Mouse (Mus musculus) macrophage (primary cell): ENCODE measurements around the gene Pnmt. TPM values are rescaled to one million over a fixed set of nuclear protein-coding genes. Genes with fewer than 3 reads are reported as not detected.
A peak's percentile ranks its signal among the peaks of the same experiment; 100 is the strongest.

Source experiments
- H3K27ac ChIP-seq: fragments of 350-480 bp; formaldehyde crosslinking; 2 replicates; pipeline ENCODE4 v1.9.0; 2021
- H3K36me3 ChIP-seq: fragments of 350-480 bp; formaldehyde crosslinking; 2 replicates; pipeline ENCODE4 v1.9.0; 2021; ENCODE audit errors: inconsistent target
- H3K4me3 ChIP-seq: fragments of 350-480 bp; formaldehyde crosslinking; 2 replicates; pipeline ENCODE4 v1.9.0; 2021; ENCODE audit errors: inconsistent target
- H3K79me2 ChIP-seq: fragments of 350-480 bp; formaldehyde crosslinking; 2 replicates; pipeline ENCODE4 v1.9.0; 2021; ENCODE audit errors: inconsistent target
- WGBS: methylation state at CpG from one replicate; pipeline ENCODE4 v1.1.7; 2026; ENCODE audit warnings: inconsistent platforms; ENCODE audit not compliant: missing documents; 5-methylcytosine and 5-hydroxymethylcytosine counted together
- polyA plus RNA-seq: library from polyadenylated mRNA; stranded (reverse); fragments of 250-400 nt; gene quantifications from 3 replicates; pipeline ENCODE4 v1.2.4, GENCODE M21; 2018; ENCODE audit warnings: inconsistent platforms

Pnmt gene
- polyA plus RNA-seq, 1 experiment from 2014 or later: not detected

DNA sequence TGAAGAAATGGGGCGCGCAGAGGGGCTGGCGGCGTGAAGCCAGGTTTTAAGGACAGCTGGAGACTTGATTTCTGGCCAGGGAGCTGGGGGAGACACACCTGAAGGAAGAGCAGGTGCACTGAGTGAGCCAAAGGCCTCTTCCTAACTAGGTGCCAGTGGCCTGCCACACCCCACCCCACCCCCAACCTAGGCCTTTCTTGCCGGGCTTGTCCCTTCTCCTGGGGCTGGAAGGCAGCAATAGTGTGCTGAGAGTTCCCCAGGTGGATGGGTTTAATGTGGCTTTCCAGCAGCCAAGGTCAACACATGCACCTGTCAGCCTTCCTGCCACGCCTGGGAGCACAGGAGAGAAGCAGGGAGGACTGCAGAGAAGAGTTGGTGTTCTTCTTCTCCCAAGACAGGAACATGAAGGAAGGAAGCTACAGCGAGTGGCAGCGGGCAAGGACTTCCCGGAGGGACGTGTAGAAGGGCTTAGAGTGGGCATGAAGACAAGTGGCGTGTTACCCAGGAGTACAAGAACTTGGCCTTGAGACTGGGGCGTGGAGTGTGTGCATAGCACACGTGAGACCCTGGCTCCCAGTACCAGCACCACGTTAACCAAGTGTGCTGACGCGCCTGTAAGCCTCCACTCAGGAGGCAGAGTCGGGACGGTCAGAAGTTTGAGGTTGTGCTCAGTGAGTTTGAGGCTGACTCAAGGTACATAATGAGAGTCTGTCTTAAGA, 33.8 kb upstream of the Pnmt start:
- 84% methylated on average over 18 of the region's 18 CpGs for WGBS
- Histone ChIP-seq H3K27ac (no peak overlapping the region), H3K79me2 (no peaks in the 10 kb centered on the region), H3K4me3 (no peak overlapping the region), H3K36me3 (no peaks in the 10 kb centered on the region)

DNA sequence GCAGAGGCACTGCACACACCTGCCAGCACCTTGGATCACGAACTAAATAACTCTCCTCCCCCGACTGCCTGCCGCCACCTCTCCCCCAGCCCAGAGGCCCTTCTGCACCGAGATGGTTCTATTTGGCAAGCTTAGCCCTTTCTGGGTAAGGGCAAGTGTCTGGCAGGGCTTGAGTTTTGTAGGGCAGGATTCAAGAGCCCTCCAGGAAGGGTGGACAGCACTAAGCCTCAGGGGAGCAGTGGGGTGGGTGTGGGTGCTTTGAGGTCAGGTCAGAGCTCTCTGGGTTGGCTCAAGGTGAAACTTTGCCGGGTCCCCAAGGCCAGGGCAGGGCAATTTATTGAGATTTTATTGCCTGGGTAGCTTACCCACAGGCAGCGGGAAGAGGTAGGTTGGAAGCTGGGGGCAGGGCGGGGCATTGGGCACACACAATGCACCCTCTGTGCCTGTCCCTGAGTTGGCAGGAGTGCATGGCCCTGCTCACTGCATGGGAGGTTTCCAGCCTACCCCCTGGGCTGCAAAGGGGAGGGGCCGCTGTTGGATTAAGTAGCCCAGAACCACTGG, 32.5 kb upstream of the Pnmt start:
- no peak overlapping the region for H3K27ac ChIP-seq
- 67% methylated on average over 8 of the region's 8 CpGs for WGBS
- no peaks in the 10 kb centered on the region for H3K36me3 ChIP-seq
- H3K79me2 ChIP-seq: peaks cover 4% of the 10 kb centered on the region
- H3K4me3 ChIP-seq: no peak overlapping the region

DNA sequence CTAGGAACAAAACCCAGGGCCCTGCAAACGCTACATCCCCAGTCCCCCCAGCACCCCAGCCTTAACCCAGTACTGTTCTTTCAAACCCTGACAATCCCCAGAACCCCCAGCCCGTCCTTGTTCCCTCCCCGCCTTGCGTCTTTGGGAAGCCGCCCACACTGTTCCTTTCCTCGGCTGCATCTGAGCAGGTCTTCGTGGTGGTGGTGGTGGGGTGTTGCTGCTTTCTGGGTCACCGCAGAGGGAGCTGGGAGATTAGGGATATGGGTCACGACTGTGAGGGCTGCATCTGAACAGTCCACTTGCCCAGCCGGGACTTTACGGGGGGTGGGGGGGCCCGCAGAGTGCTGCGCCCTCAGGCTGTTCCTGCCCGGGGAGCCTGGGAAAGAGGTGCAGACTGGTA, 31.8 kb upstream of the Pnmt start:
- Histone ChIP-seq H3K4me3 (no peak overlapping the region), H3K79me2 (peaks cover 12% of the 10 kb centered on the region), H3K27ac (no peak overlapping the region), H3K36me3 (no peaks in the 10 kb centered on the region)
- 87% methylated on average over 14 of the region's 14 CpGs for WGBS

DNA sequence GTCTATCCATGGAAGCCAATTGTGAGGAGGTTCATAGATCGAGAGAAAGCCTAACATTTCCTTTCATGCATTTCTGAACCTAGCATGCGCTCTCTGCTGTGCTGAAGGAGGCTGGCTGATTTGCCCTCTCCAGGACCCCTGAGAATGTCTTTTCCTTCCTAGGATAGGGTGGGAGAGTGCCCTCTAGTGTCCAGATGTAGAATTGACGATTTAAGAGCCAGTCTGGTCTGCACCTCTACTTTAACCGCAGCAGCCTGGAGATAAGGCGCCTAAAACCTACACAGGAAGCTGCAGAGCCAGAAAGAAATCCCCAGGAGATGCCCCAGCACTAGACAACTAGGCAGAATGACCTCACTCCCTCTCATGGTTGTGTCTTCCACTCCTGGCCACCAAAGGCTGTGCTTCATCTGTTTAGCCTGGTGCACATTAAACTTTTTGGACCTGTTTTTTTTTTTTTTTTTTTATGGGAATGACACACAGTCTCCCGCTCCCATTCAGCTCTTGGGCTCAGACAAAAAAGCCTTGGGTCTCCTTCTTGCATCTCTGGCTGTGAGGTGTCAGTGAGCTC, 30.4 kb upstream of the Pnmt start:
- Histone ChIP-seq H3K27ac (no peak overlapping the region), H3K36me3 (no peaks in the 10 kb centered on the region), H3K4me3 (no peak overlapping the region), H3K79me2 (peaks cover 25% of the 10 kb centered on the region)
- WGBS: 13% methylated on average over 6 of the region's 6 CpGs

DNA sequence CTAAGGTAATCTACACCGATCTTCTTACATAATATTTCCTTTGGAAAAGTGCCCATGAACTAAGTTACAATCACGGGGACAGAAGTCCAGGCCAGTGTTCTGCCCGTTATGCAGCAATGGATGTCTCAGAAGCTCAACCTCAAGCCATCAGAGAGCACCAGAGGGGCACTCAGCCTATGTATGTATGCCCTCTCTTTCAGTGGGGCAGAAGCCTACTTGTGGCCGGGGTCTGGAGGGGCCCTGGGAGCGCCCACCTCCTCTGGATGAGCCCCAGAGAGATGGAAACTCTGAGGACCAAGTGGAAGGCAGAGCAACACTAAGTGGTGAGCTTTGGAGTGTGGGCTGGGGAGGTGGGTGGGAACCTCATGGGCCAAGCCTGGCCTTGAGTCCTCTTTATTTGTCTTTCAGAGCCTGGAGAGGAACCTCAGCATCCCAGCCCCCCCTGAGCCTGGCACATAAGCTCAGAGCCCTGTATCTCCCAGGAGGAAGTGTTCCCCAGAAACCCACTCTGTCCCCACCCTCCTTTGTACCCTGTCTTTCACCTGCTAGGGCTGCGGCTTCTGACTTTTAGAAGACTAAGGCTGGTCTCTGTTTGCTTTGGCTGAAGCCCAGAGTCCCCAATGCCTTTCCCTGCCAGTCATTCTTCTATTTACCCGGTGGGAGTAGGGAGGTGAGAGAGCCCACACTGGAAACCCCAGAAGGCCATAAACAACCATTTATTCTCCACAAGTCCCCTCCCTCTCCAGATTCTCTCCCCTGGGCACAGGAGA, 29.4 kb upstream of the Pnmt start:
- no peak overlapping the region for H3K4me3 ChIP-seq
- no peaks in the 10 kb centered on the region for H3K36me3 ChIP-seq
- peak overlapping the region; percentile 73; the same call in 1 of the 2 replicates for H3K27ac ChIP-seq
- peaks cover 35% of the 10 kb centered on the region for H3K79me2 ChIP-seq
- 70% methylated on average over 7 of the region's 7 CpGs for WGBS

DNA sequence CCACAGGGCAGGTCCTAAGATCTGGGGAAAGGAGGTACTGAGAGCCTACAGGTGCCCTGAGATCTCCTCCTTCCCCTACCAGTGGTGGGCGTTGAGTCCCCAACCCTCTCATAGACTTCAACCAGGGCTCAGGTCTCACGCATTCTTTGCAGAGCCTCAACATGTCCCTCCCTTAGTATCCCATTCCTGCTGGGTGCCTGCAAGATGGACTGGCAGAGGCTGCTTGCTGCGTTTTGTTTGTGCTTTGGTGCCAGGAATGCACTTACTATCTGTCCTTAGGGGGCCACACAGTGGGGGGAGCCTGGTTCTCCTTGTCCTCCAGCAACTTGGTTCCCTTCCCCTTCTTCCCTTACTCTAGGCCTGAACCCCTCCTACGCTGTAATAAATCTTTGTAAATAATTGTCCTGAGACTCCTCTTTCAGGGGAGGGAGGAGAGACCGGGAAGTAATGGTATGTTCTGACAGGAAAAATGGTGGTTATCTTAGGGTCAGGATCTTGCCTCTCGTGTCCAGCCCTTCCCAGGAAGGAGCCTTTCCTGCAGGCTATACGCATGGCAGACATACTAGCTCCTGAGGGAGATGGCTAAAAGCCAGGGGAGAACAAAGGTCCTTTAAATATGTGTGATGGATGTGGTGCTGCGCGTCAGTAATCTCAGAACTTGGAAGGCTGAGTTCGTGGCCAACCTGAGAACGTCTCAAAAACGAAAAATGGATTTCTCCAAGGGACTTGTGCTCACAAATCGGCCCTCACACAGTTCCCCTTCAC, 28.7 kb upstream of the Pnmt start:
- 20% methylated on average over 13 of the region's 13 CpGs for WGBS
- Histone ChIP-seq H3K4me3 (peak overlapping the region; percentile 35), H3K79me2 (peaks cover 43% of the 10 kb centered on the region), H3K36me3 (no peaks in the 10 kb centered on the region), H3K27ac (peak overlapping the region; percentile 73)

DNA sequence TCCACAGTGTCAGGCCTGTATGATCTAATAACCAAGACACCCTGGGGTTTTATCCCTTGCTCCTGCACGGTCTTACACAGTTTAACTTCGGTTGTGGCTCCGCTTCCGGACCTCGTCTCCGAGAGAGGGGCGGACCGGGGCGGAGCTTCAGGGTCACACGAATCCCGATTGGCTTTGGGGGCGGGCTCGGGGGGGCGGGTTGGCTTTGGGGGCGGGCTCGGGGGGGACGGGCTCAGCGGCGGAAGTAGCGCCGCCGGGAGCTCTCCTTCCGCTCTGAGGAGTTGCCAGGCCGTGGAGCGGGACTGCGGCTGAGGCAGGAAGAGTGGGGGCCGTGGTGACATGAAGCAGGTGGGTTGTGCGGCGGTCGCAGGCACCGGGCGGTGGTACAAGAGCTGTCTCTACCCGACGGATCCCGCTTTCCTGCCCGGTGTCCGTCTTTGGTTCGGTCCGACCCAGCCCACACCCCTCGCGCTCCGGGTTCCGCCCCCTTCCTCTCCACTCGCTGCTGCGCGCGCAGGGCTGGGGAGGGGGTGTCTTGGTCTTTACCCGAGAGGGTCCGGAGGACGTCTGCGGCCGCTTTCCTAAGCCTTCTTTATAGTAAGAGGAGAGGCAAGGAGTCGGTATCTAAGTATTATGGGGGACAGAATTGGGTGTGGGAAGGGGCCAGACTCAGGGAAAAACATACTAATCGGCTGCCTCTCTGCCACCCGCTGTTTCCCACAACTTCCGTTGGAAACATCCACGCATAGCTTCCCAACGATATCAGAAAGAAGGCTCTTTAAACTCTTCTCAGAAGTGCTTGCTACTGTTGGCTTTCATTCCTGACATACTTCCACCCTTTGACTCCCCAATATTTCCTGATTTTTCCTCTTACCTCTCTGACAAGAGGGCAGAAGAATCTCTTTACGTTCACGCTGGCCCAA, 27.8 kb upstream of the Pnmt start, which contains the start of gene Stard3:
Gene Stard3 (plus strand): TSS at position 208 of the 923 bp plus-strand sequence.
- Histone ChIP-seq H3K36me3 (peaks cover 7% of the 10 kb centered on the region; the same call in 1 of the 2 replicates), H3K4me3 (peak within 1 kb of the TSS; percentile 89), H3K27ac (peak within 1 kb of the TSS; percentile 94), H3K79me2 (peaks cover 51% of the 10 kb centered on the region)
- WGBS: 2% methylated on average over 59 of the region's 60 CpGs

DNA sequence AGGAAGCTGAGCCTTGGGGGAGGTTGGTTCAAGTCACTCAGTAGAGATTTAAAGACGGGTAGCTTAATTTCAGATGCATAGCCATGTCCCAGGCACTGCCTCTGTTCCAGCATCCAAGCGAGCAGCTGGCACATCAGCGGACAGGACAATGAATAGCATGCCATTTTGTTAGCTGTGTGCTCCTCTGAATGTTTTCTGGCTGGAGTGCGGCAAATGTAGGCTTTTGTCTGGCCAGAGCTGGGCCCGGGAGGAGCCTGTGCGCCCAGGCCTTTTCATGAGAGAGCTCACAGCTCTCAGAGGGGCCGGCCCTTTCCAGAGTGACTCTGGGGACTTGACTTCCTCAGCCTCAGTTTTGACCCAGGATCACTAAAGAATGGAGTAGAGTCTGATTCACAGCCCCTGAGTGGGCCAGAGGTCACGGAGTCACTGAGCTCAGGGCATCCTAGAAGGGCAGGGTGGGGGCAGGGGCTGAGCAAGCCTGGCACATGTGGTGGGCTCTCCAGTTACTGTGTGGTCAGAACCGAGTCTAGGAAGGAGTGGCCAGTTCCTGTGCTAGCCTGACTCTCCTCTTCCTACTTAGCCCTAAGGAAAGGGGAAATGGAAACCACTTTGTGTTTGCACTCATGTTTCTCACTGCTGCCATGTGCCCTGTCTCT, 25.3 kb upstream of the Pnmt start:
- peak overlapping the region; percentile 94 for H3K27ac ChIP-seq
- WGBS: 45% methylated on average over 9 of the region's 9 CpGs
- H3K79me2 ChIP-seq: peaks cover 77% of the 10 kb centered on the region
- peaks cover 16% of the 10 kb centered on the region; the same call in 1 of the 2 replicates for H3K36me3 ChIP-seq
- H3K4me3 ChIP-seq: peak overlapping the region; percentile 89; the same call in 1 of the 2 replicates

DNA sequence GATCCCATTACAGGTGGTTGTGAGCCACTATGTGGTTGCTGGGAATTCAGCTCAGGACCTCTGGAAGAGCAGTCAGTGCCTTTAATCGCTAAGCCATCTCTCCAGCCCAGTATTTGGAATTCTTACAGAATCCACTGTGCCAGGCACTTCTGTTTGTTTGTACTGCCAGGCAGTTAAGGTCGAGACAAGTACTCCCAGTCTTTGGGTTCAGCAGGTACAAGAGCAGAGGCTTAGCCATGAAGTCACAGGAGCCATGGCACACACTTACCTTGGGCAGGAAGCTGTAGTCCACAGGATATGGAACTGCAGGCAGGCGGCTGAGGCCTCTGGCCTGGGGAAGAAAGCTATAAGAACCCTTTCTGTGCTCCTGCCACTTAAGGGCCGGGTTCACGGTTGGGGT, 22.4 kb upstream of the Pnmt start:
- no peak overlapping the region for H3K4me3 ChIP-seq
- H3K36me3 ChIP-seq: peaks cover 22% of the 10 kb centered on the region; the same call in 1 of the 2 replicates
- WGBS: 98% methylated on average over 5 of the region's 5 CpGs
- no peak overlapping the region for H3K27ac ChIP-seq
- peaks cover 100% of the 10 kb centered on the region for H3K79me2 ChIP-seq

DNA sequence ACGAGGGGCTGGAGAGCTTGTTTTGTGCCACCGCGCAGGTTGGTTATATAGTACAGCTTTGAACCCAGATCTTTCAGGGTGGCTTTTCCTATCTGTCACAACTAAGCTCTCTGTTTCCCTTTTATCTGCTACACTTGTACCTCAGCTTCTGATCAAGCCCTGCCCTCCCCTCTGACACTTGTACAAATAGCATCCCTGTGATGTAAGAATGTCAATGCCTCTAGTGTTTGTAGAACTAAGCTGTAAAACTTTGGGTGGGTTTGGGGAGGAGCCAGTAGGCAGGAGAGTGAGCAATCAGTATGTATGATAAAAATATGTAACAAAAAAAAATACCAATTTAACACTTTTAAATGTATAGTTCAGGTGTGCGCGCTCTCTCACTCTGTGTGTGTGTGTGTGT, 21.8 kb upstream of the Pnmt start:
- Histone ChIP-seq H3K4me3 (no peak overlapping the region), H3K27ac (no peak overlapping the region), H3K79me2 (peaks cover 100% of the 10 kb centered on the region), H3K36me3 (peaks cover 22% of the 10 kb centered on the region; the same call in 1 of the 2 replicates)
- WGBS: 94% methylated on average over 3 of the region's 5 CpGs

DNA sequence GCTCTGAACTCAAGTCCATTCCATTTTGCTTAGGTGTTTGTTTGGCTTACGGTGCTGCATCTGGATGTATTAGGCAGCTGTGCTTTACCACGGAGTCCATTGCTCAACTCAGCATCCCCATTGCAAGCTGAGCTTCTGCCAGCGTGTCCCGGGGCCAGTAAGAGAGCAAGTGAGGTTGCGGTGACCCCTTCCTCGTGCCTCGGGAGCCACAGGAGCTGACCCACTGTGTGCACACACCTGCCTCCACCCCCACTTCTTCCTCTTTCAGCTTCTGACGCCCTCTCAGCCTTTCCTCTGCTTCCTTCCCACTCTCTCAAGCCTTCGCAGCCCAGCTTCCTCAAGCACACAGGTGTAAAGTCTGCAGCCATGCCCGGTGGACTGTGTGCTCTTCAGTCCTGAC, 20.0 kb upstream of the Pnmt start:
- H3K79me2 ChIP-seq: peaks cover 100% of the 10 kb centered on the region
- 27% methylated on average over 10 of the region's 10 CpGs for WGBS
- no peak overlapping the region for H3K4me3 ChIP-seq
- H3K27ac ChIP-seq: no peak overlapping the region
- H3K36me3 ChIP-seq: peaks cover 33% of the 10 kb centered on the region; the same call in 1 of the 2 replicates

DNA sequence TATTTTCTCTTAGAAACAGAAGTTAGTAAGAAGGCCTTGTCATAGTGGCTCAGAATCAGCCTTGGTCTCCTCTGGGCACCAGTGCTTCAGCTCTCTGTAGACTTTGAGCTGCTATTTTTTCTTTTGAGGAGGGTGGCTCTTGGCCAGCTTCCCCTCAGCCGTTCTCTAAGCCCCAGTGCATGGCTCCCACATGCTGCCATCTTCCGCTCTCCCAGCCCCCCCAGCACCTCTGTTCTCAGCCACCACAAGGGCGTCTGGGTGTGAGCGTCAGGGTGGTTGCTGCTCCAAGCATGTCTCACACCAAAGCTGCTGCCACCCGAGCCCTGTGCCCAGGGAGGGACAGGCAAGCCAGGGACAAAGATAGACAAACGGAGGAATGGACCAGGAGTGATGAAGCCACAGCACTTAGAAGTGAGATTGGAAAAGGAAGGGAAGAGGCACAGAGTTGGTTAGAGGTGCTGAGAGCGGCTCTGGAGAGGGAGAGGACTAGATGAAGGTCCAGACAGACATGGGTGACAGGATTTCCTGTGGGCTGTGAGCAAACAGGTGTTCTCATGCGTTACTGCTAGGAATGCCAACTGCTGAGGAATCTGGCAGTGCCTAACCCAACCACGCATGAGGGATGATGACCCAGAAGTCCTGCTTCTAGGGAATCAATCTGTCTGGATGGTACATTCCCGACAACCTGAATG, 18.9 kb upstream of the Pnmt start:
- Histone ChIP-seq H3K4me3 (no peak overlapping the region), H3K36me3 (peaks cover 33% of the 10 kb centered on the region; the same call in 1 of the 2 replicates), H3K27ac (no peak overlapping the region), H3K79me2 (peaks cover 100% of the 10 kb centered on the region)
- 58% methylated on average over 10 of the region's 10 CpGs for WGBS
